Mouse (Mus musculus) hindbrain, embryonic 15.5 days (tissue): ENCODE measurements at regions not wholly inside any gene's neighbourhood (a gene's known extent, or its start where the extent isn't known, plus 50 kb on each side); places are given as distances from the start of the nearest gene placed in this dataset.

Source experiments
- ATAC-seq: fragments of 200-750 bp; cut with Nextera tagmentation; 2 replicates; pipeline ENCODE4 v1.8.0; 2017; ENCODE audit warnings: low read depth, moderate number of reproducible peaks, moderate TSS enrichment; ENCODE audit not compliant: low FRiP score
- H3K27ac ChIP-seq: fragments of 300-500 bp; sonication (generic); replicated peaks from 2 replicates; pipeline ENCODE4 v1.5.1; 2015; ENCODE audit warnings: mild to moderate bottlenecking, inconsistent platforms
- H3K27me3 ChIP-seq: fragments of 300-500 bp; sonication (generic); 2 replicates; pipeline ENCODE4 v1.6.1; 2015; ENCODE audit warnings: control low read depth, inconsistent platforms
- H3K36me3 ChIP-seq: fragments of 300-500 bp; sonication (generic); 2 replicates; pipeline ENCODE4 v1.6.1; 2015; ENCODE audit warnings: control low read depth, inconsistent platforms
- H3K4me1 ChIP-seq: fragments of 300-500 bp; sonication (generic); replicated peaks from 2 replicates; pipeline ENCODE4 v1.6.1; 2015; ENCODE audit warnings: control low read depth, inconsistent platforms
- H3K4me2 ChIP-seq: fragments of 300-500 bp; sonication (generic); 2 replicates; pipeline ENCODE4 v1.6.1; 2015; ENCODE audit warnings: moderate library complexity, mild to moderate bottlenecking, inconsistent platforms
- H3K4me3 ChIP-seq: fragments of 300-500 bp; sonication (generic); 2 replicates; pipeline ENCODE4 v1.5.1; 2015; ENCODE audit warnings: mild to moderate bottlenecking, inconsistent platforms
- H3K9ac ChIP-seq: fragments of 300-500 bp; sonication (generic); 2 replicates; pipeline ENCODE4 v1.6.1; 2015; ENCODE audit warnings: inconsistent platforms
- H3K9me3 ChIP-seq: fragments of 300-500 bp; sonication (generic); 2 replicates; pipeline ENCODE4 v1.6.1; 2016; ENCODE audit warnings: control low read depth, inconsistent platforms
- WGBS: fragments of 180-500 bp; shearing (Covaris S2); methylation state at CpG from one replicate; pipeline ENCODE4 v1.1.7; 2015; 5-methylcytosine and 5-hydroxymethylcytosine counted together

DNA sequence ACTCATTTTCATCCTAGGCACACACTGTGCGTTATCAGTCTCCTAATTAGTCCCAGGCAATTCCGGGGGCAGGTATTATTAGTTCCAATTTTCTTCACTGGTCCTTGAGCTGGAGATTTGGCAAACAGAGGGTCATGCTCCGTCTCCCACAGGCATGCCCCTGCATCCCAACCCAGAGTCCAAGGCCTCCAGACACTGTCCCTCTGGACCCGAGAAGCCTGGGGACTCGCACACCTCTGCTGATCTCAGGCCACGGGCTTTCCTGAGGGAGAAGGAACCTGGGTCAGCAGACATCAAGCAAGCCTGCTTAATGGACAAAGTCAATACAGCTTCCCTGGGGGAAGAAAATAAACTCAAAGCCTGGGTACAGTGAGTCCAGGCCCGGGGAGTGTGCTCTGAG is 554.7 kb downstream of the Bnc2 start:
- no peak for ATAC-seq
- Histone ChIP-seq H3K27ac (no peak overlapping the region), H3K4me2 (no peak overlapping the region), H3K36me3 (no peaks in the 10 kb centered on the region), H3K9me3 (no peaks in the 10 kb centered on the region), H3K4me1 (peaks cover 3% of the 10 kb centered on the region; the same call in 1 of the 2 replicates), H3K9ac (no peak overlapping the region), H3K4me3 (no peak overlapping the region), H3K27me3 (no peaks in the 10 kb centered on the region)
- 55% methylated on average over 7 of the region's 7 CpGs for WGBS

GRCm38 (mm10) chr4:84121442-84121841 is 553.6 kb downstream of the Bnc2 start:
- H3K9me3 ChIP-seq: no peaks in the 10 kb centered on the region
- H3K9ac ChIP-seq: no peak overlapping the region
- H3K4me1 ChIP-seq: peaks cover 7% of the 10 kb centered on the region
- WGBS: 65% methylated on average over 10 of the region's 10 CpGs
- no peak overlapping the region for H3K4me2 ChIP-seq
- H3K36me3 ChIP-seq: no peaks in the 10 kb centered on the region
- H3K27me3 ChIP-seq: no peaks in the 10 kb centered on the region
- no peak overlapping the region for H3K27ac ChIP-seq
- no peak overlapping the region for H3K4me3 ChIP-seq
- no peak for ATAC-seq

GRCm38 (mm10) chr4:84126400-84126799 is 548.7 kb downstream of the Bnc2 start:
- Histone ChIP-seq H3K36me3 (no peaks in the 10 kb centered on the region), H3K9ac (no peak overlapping the region), H3K27ac (no peak overlapping the region), H3K4me3 (no peak overlapping the region), H3K27me3 (no peaks in the 10 kb centered on the region), H3K4me2 (no peak overlapping the region), H3K4me1 (peaks cover 6% of the 10 kb centered on the region; the same call in 1 of the 2 replicates), H3K9me3 (no peaks in the 10 kb centered on the region)
- WGBS: 57% methylated on average over 4 of the region's 4 CpGs
- no peak for ATAC-seq

GRCm38 (mm10) chr4:84127380-84127779 is 547.7 kb downstream of the Bnc2 start:
- 75% methylated on average over 2 of the region's 2 CpGs for WGBS
- Histone ChIP-seq H3K27me3 (no peaks in the 10 kb centered on the region), H3K36me3 (no peaks in the 10 kb centered on the region), H3K4me3 (no peak overlapping the region), H3K9me3 (no peaks in the 10 kb centered on the region), H3K4me1 (peaks cover 6% of the 10 kb centered on the region; the same call in 1 of the 2 replicates), H3K27ac (no peak overlapping the region), H3K4me2 (no peak overlapping the region), H3K9ac (no peak overlapping the region)
- ATAC-seq: no peak

DNA sequence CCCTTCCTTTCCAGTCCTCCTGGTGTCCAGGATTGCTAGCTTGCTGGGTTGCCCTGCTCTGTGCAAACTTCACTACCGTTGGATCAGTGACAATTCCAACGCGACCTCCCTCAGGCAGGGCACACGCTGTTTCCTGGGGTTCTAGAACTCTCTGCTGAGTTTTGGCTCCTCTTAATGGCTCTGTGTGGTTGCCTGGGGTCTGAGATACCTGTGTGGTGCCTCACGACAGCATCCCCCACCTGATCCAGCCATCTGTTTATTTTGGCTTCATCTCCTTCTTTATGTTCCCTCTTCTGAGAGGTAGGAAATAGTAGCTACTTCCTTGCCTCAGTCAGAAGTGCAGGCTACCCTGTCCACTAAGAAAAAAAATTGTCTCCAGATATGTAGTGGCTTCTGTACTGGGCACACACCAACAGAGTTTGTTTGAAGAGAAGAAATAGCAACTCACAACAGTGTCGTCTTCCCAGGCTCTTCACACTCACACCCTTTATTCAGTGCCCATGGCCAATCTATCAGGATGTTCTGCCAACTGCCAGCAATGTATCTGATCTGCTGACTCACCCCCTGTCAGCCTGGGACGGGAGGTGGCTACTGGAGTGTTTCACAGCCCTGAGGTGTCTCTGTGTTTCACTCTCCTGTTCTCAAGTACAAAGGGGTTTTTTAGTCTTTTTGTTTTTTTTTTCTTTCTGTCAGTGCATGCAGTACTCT is 544.1 kb downstream of the Bnc2 start:
- Histone ChIP-seq H3K36me3 (no peaks in the 10 kb centered on the region), H3K27ac (no peak overlapping the region), H3K27me3 (no peaks in the 10 kb centered on the region), H3K4me1 (peaks cover 6% of the 10 kb centered on the region; the same call in 1 of the 2 replicates), H3K9ac (no peak overlapping the region), H3K4me3 (no peak overlapping the region), H3K9me3 (no peaks in the 10 kb centered on the region), H3K4me2 (no peak overlapping the region)
- ATAC-seq: no peak
- 63% methylated on average over 7 of the region's 7 CpGs for WGBS

- H3K4me3 ChIP-seq: no peak overlapping the region
- no peaks in the 10 kb centered on the region for H3K27me3 ChIP-seq
- H3K27ac ChIP-seq: no peak overlapping the region
- no peak overlapping the region for H3K9ac ChIP-seq
- peaks cover 5% of the 10 kb centered on the region; the same call in 1 of the 2 replicates for H3K4me1 ChIP-seq
- ATAC-seq: no peak
- H3K36me3 ChIP-seq: no peaks in the 10 kb centered on the region
- no peaks in the 10 kb centered on the region for H3K9me3 ChIP-seq
- H3K4me2 ChIP-seq: no peak overlapping the region
- WGBS: 82% methylated on average over 10 of the region's 10 CpGs
Observed at GRCm38 (mm10) chr4:84135740-84136139, 539.3 kb downstream of the Bnc2 start.

DNA sequence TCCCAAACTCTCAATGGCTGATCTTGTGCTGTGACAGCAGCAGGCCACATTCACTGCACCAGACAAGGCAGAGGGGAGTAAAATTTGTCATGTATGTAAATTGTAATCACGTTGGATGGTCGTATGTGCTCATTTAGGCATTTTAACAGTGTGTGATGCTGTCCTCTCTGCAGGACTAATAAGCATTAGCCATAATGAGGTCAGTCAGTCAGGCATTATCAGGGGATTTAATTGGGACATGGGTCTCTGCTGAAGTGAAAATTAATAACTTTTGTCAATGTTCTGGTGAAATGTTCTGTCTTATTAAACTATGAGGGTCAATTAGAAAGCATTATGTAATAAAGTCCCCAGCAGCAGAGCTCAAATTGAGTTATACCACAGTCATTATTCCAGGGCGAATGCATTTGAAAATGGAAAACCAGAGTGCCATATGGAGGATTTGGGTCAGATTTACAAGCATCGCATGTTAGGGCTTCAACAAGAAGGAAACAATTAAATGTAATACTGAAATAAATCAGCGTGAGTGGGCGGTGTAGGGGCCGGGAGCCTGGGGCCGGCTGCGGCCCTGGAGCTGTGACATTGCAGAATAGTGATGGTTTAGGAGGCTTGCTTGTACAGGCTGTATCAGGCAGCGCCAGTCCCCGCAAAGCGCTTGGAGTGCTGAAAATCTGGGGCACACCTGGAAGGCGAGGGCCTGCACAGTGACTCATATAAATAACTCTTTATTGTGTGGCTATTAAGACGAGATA is 537.7 kb downstream of the Bnc2 start:
- no peak overlapping the region for H3K27ac ChIP-seq
- 60% methylated on average over 14 of the region's 14 CpGs for WGBS

DNA sequence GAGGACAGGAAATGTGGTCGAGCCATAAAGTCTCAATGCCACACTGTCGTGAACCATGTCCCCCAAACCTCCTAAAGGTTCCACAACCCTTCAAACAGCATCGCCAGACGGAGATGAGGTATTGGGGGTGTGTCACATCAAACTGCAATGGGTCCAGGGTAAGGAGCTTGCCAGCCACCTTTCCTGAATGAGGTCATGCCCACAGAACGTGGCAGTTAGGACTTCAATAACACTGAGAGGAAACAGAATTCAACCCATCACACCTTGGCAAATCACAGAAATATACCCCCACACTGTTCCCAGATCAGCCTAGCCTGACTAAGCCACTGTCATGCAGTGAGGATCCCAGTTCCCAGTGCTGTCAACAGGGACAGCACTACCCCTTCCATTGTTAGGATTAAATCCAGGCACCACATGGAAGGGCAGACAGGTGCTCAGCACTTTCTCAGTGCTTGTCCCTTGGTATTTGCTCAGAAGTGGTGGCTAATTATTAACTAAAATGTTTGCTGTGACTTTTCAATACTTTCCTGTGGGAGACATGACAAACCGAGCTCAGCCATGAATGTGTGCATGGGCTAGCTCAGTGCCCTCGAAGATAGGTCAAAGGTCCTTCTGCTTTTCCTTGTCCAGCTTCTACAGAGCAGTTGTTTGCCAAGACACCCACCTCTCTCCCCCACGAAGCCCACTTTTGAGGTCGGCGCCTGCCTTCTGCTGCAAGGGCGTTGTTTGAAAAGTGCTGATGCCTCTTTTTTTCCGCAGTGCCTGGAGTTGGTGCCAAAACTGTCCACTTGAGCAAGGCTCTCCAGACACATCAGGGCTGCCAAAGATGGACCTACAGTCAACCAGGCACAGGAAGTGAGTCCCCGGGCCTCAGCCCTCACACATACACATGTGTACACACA is 525.7 kb downstream of the Bnc2 start:
- no peak overlapping the region for H3K4me3 ChIP-seq
- no peak for ATAC-seq
- 85% methylated on average over 13 of the region's 13 CpGs for WGBS

More for the DNA sequence above, 537.7 kb downstream of the Bnc2 start:
- no peaks in the 10 kb centered on the region for H3K27me3 ChIP-seq
- no peak overlapping the region for H3K4me2 ChIP-seq
- H3K4me3 ChIP-seq: no peak overlapping the region
- ATAC-seq: peak; percentile 78
- H3K4me1 ChIP-seq: peaks cover 5% of the 10 kb centered on the region; the same call in 1 of the 2 replicates
- no peak overlapping the region for H3K9ac ChIP-seq
- no peaks in the 10 kb centered on the region for H3K9me3 ChIP-seq
- no peaks in the 10 kb centered on the region for H3K36me3 ChIP-seq

DNA sequence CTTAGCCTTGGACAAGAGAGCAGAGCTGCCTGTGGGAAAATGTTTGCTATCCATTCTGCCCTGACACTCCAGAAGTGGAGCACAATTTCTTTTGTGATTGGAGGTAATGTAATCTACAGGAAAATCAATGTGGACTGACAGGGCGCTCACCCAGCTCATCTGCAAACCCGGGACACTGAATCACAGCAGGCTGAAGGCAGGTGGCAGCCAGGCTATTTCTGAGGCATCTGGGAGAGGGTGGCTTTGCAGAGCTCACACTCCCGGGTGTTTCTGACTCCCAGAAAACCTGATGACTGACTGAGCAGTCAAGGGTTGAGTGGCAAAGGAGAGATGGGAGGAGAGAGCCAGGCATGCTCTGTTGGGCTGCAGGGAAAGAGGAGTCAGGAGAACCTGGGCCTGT is 524.4 kb downstream of the Bnc2 start:
- no peak overlapping the region for H3K27ac ChIP-seq
- no peak overlapping the region for H3K4me3 ChIP-seq
- H3K9me3 ChIP-seq: no peaks in the 10 kb centered on the region
- WGBS: 34% methylated on average over 3 of the region's 3 CpGs
- H3K4me1 ChIP-seq: peaks cover 21% of the 10 kb centered on the region
- H3K27me3 ChIP-seq: no peaks in the 10 kb centered on the region
- H3K4me2 ChIP-seq: no peak overlapping the region
- H3K9ac ChIP-seq: no peak overlapping the region
- ATAC-seq: no peak
- H3K36me3 ChIP-seq: no peaks in the 10 kb centered on the region

More for the DNA sequence above, 525.7 kb downstream of the Bnc2 start:
- Histone ChIP-seq H3K9me3 (no peaks in the 10 kb centered on the region), H3K36me3 (no peaks in the 10 kb centered on the region), H3K9ac (no peak overlapping the region), H3K4me1 (peaks cover 21% of the 10 kb centered on the region), H3K27me3 (no peaks in the 10 kb centered on the region), H3K27ac (no peak overlapping the region), H3K4me2 (no peak overlapping the region)

DNA sequence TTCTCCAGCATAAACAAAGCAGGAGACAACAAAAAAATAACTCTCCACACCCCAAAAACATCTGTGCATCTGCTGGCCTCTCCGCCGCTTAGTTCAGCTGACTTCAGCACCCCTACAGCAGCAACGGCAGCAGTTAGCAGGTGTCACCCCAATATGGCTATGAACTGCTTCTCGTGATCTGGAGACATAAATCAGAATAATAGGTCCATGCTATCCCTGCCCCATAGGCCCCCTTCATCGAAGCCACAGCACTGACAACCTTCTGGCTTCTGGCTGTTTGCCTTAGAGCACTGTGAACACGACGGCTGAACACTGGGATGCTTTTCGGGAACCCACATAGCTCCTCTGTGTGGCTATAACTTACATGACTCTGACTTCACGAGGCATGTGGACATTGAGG is 523.8 kb downstream of the Bnc2 start:
- Histone ChIP-seq H3K4me1 (peaks cover 21% of the 10 kb centered on the region), H3K27me3 (no peaks in the 10 kb centered on the region), H3K36me3 (no peaks in the 10 kb centered on the region), H3K27ac (peak overlapping the region; percentile 35; the same call in 1 of the 2 replicates), H3K4me3 (no peak overlapping the region), H3K4me2 (no peak overlapping the region), H3K9ac (no peak overlapping the region), H3K9me3 (no peaks in the 10 kb centered on the region)
- WGBS: 58% methylated on average over 9 of the region's 9 CpGs
- ATAC-seq: 0 out of 2 replicates have a peak, but pooled peaks have one; percentile 35

DNA sequence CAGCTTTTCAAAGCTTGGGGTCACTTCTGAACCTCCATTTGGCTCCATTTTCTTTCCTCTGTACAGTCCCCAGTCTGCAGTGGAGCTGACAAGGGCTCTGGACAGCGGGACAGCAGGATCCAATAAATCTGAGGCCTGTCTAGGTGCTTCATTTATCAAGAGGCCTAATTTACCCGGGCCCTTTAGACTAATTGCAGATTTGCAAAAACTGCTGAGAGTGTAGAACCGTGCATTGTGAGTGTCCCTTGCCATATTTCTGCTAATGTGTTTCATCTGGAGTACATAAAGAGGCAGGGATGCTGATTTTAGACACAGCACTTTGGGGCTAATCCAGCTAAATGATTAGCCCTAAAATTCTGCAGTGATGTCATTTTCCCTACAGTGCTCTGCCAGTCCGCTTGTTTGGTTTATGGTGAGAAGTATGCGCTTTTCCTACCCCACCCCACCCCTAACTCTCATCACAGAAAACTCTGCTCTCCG is 523.1 kb downstream of the Bnc2 start:
- peak; percentile 66 for ATAC-seq
- peaks cover 21% of the 10 kb centered on the region for H3K4me1 ChIP-seq

More for the DNA sequence above, 523.1 kb downstream of the Bnc2 start:
- no peaks in the 10 kb centered on the region for H3K27me3 ChIP-seq
- no peaks in the 10 kb centered on the region for H3K36me3 ChIP-seq
- no peak overlapping the region for H3K4me2 ChIP-seq
- H3K9me3 ChIP-seq: no peaks in the 10 kb centered on the region
- H3K9ac ChIP-seq: no peak overlapping the region
- H3K27ac ChIP-seq: no peak overlapping the region; the same call in 1 of the 2 replicates
- 46% methylated on average over 6 of the region's 6 CpGs for WGBS
- H3K4me3 ChIP-seq: no peak overlapping the region
